Mouse (Mus musculus) embryonic stem cell, embryonic (primary cell): ENCODE data around the gene Ptprr.

Source experiments
- CTCF ChIA-PET, 4 experiments: fragments of 300-600 bp in 2 of 4; fragments of 350-600 bp in 2 of 4; sonication (Branson Sonifier 250); formaldehyde crosslinking; loops; one replicate each; lab custom pipeline; 2022; ENCODE audit warnings: inconsistent platforms in 2 of 4; lab: Charles Lee
- POLR2A ChIA-PET, 4 experiments: fragments of 300-600 bp in 2 of 4; fragments of 350-600 bp in 2 of 4; sonication (Branson Sonifier 250); formaldehyde crosslinking; loops; one replicate each; lab custom pipeline; 2022; ENCODE audit warnings: antibody characterized with exemption in 4 of 4, inconsistent platforms in 1 of 4; lab: Charles Lee

The Ptprr gene

GRCm38 (mm10) chr10:116017845-116018479, at the start of gene Ptprr:
TSS of gene Ptprr (plus strand) at chr10:116018213.
- CTCF ChIA-PET = interaction anchor here (0.6 to 2.0 kb wide), 23 partner anchors 12 to 1206 kb away, joined by 3 to 15 read pairs (median 3); no protein-coding TSS in a partner anchor
- POLR2A ChIA-PET = interaction anchor here in 2 of 4 experiments (0.6 to 0.8 kb wide), 3 partner anchors 20 to 562 kb away, joined by 6 to 7 read pairs (median 7); no protein-coding TSS in a partner anchor

- ChIA-PET CTCF (no interaction called here), POLR2A (no interaction called here)
These were observed 41.7 kb upstream of the Ptprr start for GRCm38 (mm10) chr10:115976345-115976744.

- CTCF ChIA-PET = no interaction called here
These were observed 39.0 kb upstream of the Ptprr start for GRCm38 (mm10) chr10:115978992-115979391.

GRCm38 (mm10) chr10:115980018-115980417, 38.0 kb upstream of the Ptprr start:
- ChIA-PET POLR2A (no interaction called here), CTCF (interaction anchor here in 1 of 4 experiments (1.1 kb wide), 1 partner anchor 1172 kb away, joined by 3 read pairs; no protein-coding TSS in a partner anchor)

More at GRCm38 (mm10) chr10:115978992-115979391, 39.0 kb upstream of the Ptprr start:
- POLR2A ChIA-PET = no interaction called here

GRCm38 (mm10) chr10:115984308-115984707, 33.7 kb upstream of the Ptprr start:
- CTCF ChIA-PET = no interaction called here
- POLR2A ChIA-PET = no interaction called here

GRCm38 (mm10) chr10:116001838-116002237, 16.2 kb upstream of the Ptprr start:
- ChIA-PET CTCF (no interaction called here), POLR2A (no interaction called here)

GRCm38 (mm10) chr10:116006675-116007074, 11.3 kb upstream of the Ptprr start:
- POLR2A ChIA-PET = interaction anchor here in 1 of 4 experiments (0.6 kb wide), 1 partner anchor 416 kb away, joined by 3 read pairs; no protein-coding TSS in a partner anchor
- CTCF ChIA-PET = interaction anchor here in 1 of 4 experiments (2.2 kb wide), 1 partner anchor 11 kb away, joined by 8 read pairs; the partner anchor contains the start of gene Ptprr

GRCm38 (mm10) chr10:116018480-116018891, 473 bp downstream of the Ptprr start:
- CTCF ChIA-PET = interaction anchor here (0.6 to 2.0 kb wide), 19 partner anchors 12 to 1205 kb away, joined by 3 to 15 read pairs (median 3); no protein-coding TSS in a partner anchor
- POLR2A ChIA-PET = interaction anchor here in 2 of 4 experiments (0.6 to 0.8 kb wide), 3 partner anchors 21 to 562 kb away, joined by 6 to 7 read pairs (median 7); no protein-coding TSS in a partner anchor

GRCm38 (mm10) chr10:116019086-116019860, 1.3 kb downstream of the Ptprr start:
- POLR2A ChIA-PET = no interaction called here
- CTCF ChIA-PET = no interaction called here

- CTCF ChIA-PET = no interaction called here
- POLR2A ChIA-PET = no interaction called here
These were observed 3.1 kb downstream of the Ptprr start for GRCm38 (mm10) chr10:116021081-116021480.

- POLR2A ChIA-PET = no interaction called here
These were observed 20.1 kb downstream of the Ptprr start for GRCm38 (mm10) chr10:116038150-116038549.

GRCm38 (mm10) chr10:116075954-116076353, 57.9 kb downstream of the Ptprr start:
- ChIA-PET POLR2A (interaction anchor here in 1 of 4 experiments (1.0 kb wide), 1 partner anchor 10 kb away, joined by 3 read pairs; no protein-coding TSS in a partner anchor), CTCF (no interaction called here)

More at GRCm38 (mm10) chr10:116038150-116038549, 20.1 kb downstream of the Ptprr start:
- CTCF ChIA-PET = no interaction called here

GRCm38 (mm10) chr10:116078636-116079035, 60.6 kb downstream of the Ptprr start:
- CTCF ChIA-PET = no interaction called here
- POLR2A ChIA-PET = no interaction called here

GRCm38 (mm10) chr10:116079396-116079795, 61.4 kb downstream of the Ptprr start:
- ChIA-PET CTCF (no interaction called here), POLR2A (no interaction called here)

GRCm38 (mm10) chr10:116080841-116081240, 62.8 kb downstream of the Ptprr start:
- POLR2A ChIA-PET = no interaction called here
- CTCF ChIA-PET = no interaction called here

- CTCF ChIA-PET = interaction anchor here in 2 of 4 experiments (1.1 to 1.6 kb wide), 2 partner anchors 113 kb away, joined by 4 read pairs; no protein-coding TSS in a partner anchor
- POLR2A ChIA-PET = no interaction called here
These were observed 66.0 kb downstream of the Ptprr start for GRCm38 (mm10) chr10:116083965-116084364.

GRCm38 (mm10) chr10:116096466-116096865, 78.5 kb downstream of the Ptprr start:
- ChIA-PET POLR2A (no interaction called here), CTCF (no interaction called here)

- ChIA-PET CTCF (no interaction called here), POLR2A (no interaction called here)
These were observed 80.5 kb downstream of the Ptprr start for GRCm38 (mm10) chr10:116098470-116098869.

- POLR2A ChIA-PET = interaction anchor here in 1 of 4 experiments (0.6 kb wide), 1 partner anchor 758 kb away, joined by 3 read pairs; no protein-coding TSS in a partner anchor
- CTCF ChIA-PET = no interaction called here
These were observed 90.2 kb downstream of the Ptprr start for GRCm38 (mm10) chr10:116108176-116108575.
